ENCODE assay signal across 23 mouse cellular contexts in genomic region chr1:169606164-169606563, GRCm38 (mm10). TPM values are rescaled to one million over a fixed set of nuclear protein-coding genes. Genes with fewer than 3 reads are reported as not detected.
DNase-seq lines count a peak whose midpoint lies in the region; ATAC-seq and TF ChIP-seq lines count a peak whose summit lies in the region.
"Had no signal": no experiment of that assay in that cellular context is flagged by ENCODE, and none has a peak within 500 bp of the region (broad histone marks: within the 10 kb centered on the region; RNA-seq: fewer than 3 reads in every experiment).

No protein-coding gene starts in this region.

- no peaks in the 10 kb centered on the region for H3K9me3 ChIP-seq in kidney, postnatal 0 days (replicated peaks; ENCODE audit: low read length)
- H3K9me3 ChIP-seq in lung, embryonic 15.5 days = no peaks in the 10 kb centered on the region
- no peaks in the 10 kb centered on the region for H3K9me3 ChIP-seq in lung, postnatal 0 days (ENCODE audit: low read length)
- H3K9me3 ChIP-seq: embryonic facial prominence, embryonic 10.5 days; embryonic facial prominence, embryonic 12.5 days; forebrain, embryonic 13.5 days; forebrain, embryonic 15.5 days; G1E had no signal

- H3K4me2 ChIP-seq in kidney, postnatal 0 days (ENCODE audit: low read length) = no peak overlapping the region
- no peak overlapping the region for H3K4me2 ChIP-seq in lung, embryonic 15.5 days
- H3K4me2 ChIP-seq in lung, postnatal 0 days (replicated peaks; ENCODE audit: low read depth, low read length) = no peak overlapping the region
- H3K4me2 ChIP-seq: embryonic facial prominence, embryonic 12.5 days; forebrain, embryonic 13.5 days; forebrain, embryonic 15.5 days had no signal

- TF ChIP-seq CTCF in kidney, postnatal 0 days (IDR thresholded peaks at IDR 0.05; ENCODE audit: low read depth) = no peak
- TF ChIP-seq CTCF in lung, postnatal 0 days (IDR thresholded peaks at IDR 0.05) = no peak
- no peak for TF ChIP-seq CTCF in lung, adult 2 months (IDR thresholded peaks at IDR 0.05; ENCODE audit: insufficient read depth, low read length)

- TF ChIP-seq EP300 in lung, postnatal 0 days (IDR thresholded peaks at IDR 0.05) = no peak

- no peaks in the 10 kb centered on the region for H3K27me3 ChIP-seq in kidney, postnatal 0 days (ENCODE audit: insufficient read depth, low read length)
- H3K27me3 ChIP-seq in lung, embryonic 15.5 days = no peaks in the 10 kb centered on the region
- no peaks in the 10 kb centered on the region for H3K27me3 ChIP-seq in lung, postnatal 0 days (replicated peaks; ENCODE audit: insufficient read depth, low read length)
- H3K27me3 ChIP-seq: embryonic facial prominence, embryonic 12.5 days; forebrain, embryonic 13.5 days; forebrain, embryonic 15.5 days had no signal

- H3K4me1 ChIP-seq in kidney, postnatal 0 days (replicated peaks; ENCODE audit: insufficient read depth, low read length) = no peaks in the 10 kb centered on the region
- H3K4me1 ChIP-seq in lung, embryonic 15.5 days = no peaks in the 10 kb centered on the region
- no peaks in the 10 kb centered on the region for H3K4me1 ChIP-seq in lung, postnatal 0 days (ENCODE audit: insufficient read depth, low read depth, low read length)
- no peaks in the 10 kb centered on the region for H3K4me1 ChIP-seq in lung, adult 2 months (ENCODE audit: control insufficient read depth, insufficient read depth, low read length)
- H3K4me1 ChIP-seq: embryonic facial prominence, embryonic 10.5 days; embryonic facial prominence, embryonic 12.5 days; forebrain, embryonic 13.5 days; forebrain, embryonic 15.5 days had no signal

- no peaks in the 10 kb centered on the region for H3K36me3 ChIP-seq in kidney, postnatal 0 days (ENCODE audit: insufficient read depth, low read length)
- H3K36me3 ChIP-seq in lung, embryonic 15.5 days = no peaks in the 10 kb centered on the region
- H3K36me3 ChIP-seq in lung, postnatal 0 days (ENCODE audit: insufficient read depth, low read length) = no peaks in the 10 kb centered on the region
- H3K36me3 ChIP-seq: embryonic facial prominence, embryonic 10.5 days; embryonic facial prominence, embryonic 12.5 days; forebrain, embryonic 15.5 days; G1E had no signal

- no peak overlapping the region for H3K4me3 ChIP-seq in kidney, postnatal 0 days (replicated peaks; ENCODE audit: low read depth, low read length)
- no peak overlapping the region for H3K4me3 ChIP-seq in lung, embryonic 15.5 days
- no peak overlapping the region for H3K4me3 ChIP-seq in lung, postnatal 0 days (ENCODE audit: low read depth, low read length)
- no peak overlapping the region for H3K4me3 ChIP-seq in lung, adult 2 months (replicated peaks; ENCODE audit: extremely low read depth, low read depth, low read length)
- H3K4me3 ChIP-seq: embryonic facial prominence, embryonic 10.5 days; embryonic facial prominence, embryonic 12.5 days; forebrain, embryonic 13.5 days; forebrain, embryonic 15.5 days had no signal

- TF ChIP-seq POLR2A in lung, adult 2 months (IDR thresholded peaks at IDR 0.05; ENCODE audit: borderline replicate concordance, extremely low read depth, low read depth, low read length) = no peak

- no peak overlapping the region for H3K9ac ChIP-seq in kidney, postnatal 0 days (ENCODE audit: low read depth, low read length)
- H3K9ac ChIP-seq in lung, embryonic 15.5 days = no peak overlapping the region
- no peak overlapping the region for H3K9ac ChIP-seq in lung, postnatal 0 days (replicated peaks; ENCODE audit: low read depth)
- H3K9ac ChIP-seq: embryonic facial prominence, embryonic 12.5 days; forebrain, embryonic 13.5 days; forebrain, embryonic 15.5 days had no signal

- ATAC-seq in kidney, postnatal 0 days (replicated peaks; ENCODE audit: low FRiP score, low read depth) = no peak
- ATAC-seq in lung, embryonic 15.5 days (ENCODE audit: borderline replicate concordance, extremely low read depth, low FRiP score, low TSS enrichment) = peak; percentile 75; the same call in 1 of the 2 replicates
- no peak for ATAC-seq in lung, postnatal 0 days
- ATAC-seq: activated CD4-positive, CD25-positive, alpha-beta regulatory T cell, adult 4 months; CD4-positive, CD25-positive, alpha-beta regulatory T cell, adult 4 months; forebrain, embryonic 13.5 days; forebrain, embryonic 15.5 days; Patski had no signal

- peak; percentile 42 for DNase-seq in kidney, postnatal 0 days (ENCODE audit: low spot score)
- DNase-seq in kidney, postnatal 4 days = no peak
- no peak for DNase-seq in lung, postnatal 25 days (ENCODE audit: low spot score)
- DNase-seq in lung, postnatal 0 days (ENCODE audit: low spot score) = peak; percentile 6
- DNase-seq in lung, adult 2 months = no peak
- DNase-seq: adrenal gland, adult 8-10 months; adrenal gland, postnatal 14 days; adrenal gland, postnatal 36 days; B cell, adult 2 months; cerebellum, adult 11-12 months; cerebellum, adult 2 months; cerebellum, adult 9-10 months; cerebellum, postnatal 10 days; cerebellum, postnatal 25 days had no signal

- H3K27ac ChIP-seq in kidney, postnatal 0 days = no peak overlapping the region
- no peak overlapping the region for H3K27ac ChIP-seq in lung, embryonic 15.5 days
- no peak overlapping the region for H3K27ac ChIP-seq in lung, postnatal 0 days (ENCODE audit: low read length)
- H3K27ac ChIP-seq: embryonic facial prominence, embryonic 10.5 days; embryonic facial prominence, embryonic 12.5 days; forebrain, embryonic 13.5 days; forebrain, embryonic 15.5 days had no signal

- WGBS in kidney, postnatal 0 days = 55% methylated on average over 3 of the region's 3 CpGs
- 51% methylated on average over 3 of the region's 3 CpGs for WGBS in lung, embryonic 15.5 days
- WGBS in lung, postnatal 0 days = 52% methylated on average over 3 of the region's 3 CpGs
- WGBS in lung, adult 2 months = 73% methylated on average over 3 of the region's 3 CpGs

RNA-seq across cellular contexts. Expression of gene Rgs5, which starts 49.1 kb away (rescaled TPM):
- 44.1 and 46.2 TPM in 2 replicates for polyA plus RNA-seq in kidney, postnatal 0 days (2015; fragmentation: Nextera tagmentation; extraction: Ambion mirVana)
- polyA plus RNA-seq in lung, embryonic 15.5 days (2015; fragmentation: Nextera tagmentation; extraction: Ambion mirVana) = 9.1 and 9.9 TPM in 2 replicates
- polyA plus RNA-seq in lung, postnatal 0 days (2015; fragmentation: Nextera tagmentation; extraction: Ambion mirVana) = 6.0 and 6.8 TPM in 2 replicates
- polyA plus RNA-seq in lung, adult 2 months (2012; rRNA removed) = 2.0 and 5.6 TPM in 2 replicates
- polyA plus RNA-seq: activated CD4-positive, CD25-positive, alpha-beta regulatory T cell, adult 4 months; G1E had no signal

Comparison
In these comparisons a context has a peak if more than half of its experiments do, and no peak if none do; other contexts are left out.
1. DNase-seq: peak in kidney, postnatal 0 days (single experiment) and lung, postnatal 0 days (single experiment); none in kidney, postnatal 4 days (0 of 2), lung, postnatal 25 days (single experiment) and lung, adult 2 months (single experiment).